Mouse (Mus musculus): ENCODE measurements around the gene Gm17359. TPM values are rescaled to one million over a fixed set of nuclear protein-coding genes. Genes with fewer than 3 reads are reported as not detected.

Gene Gm17359
- polyA plus RNA-seq, 2 experiments from 2014 or later: not detected

- no peak for ATAC-seq
These were observed 148.0 kb downstream of the Gm17359 start for GRCm38 (mm10) chr3:79484286-79485063.

- no peak for ATAC-seq
These were observed 151.6 kb downstream of the Gm17359 start for GRCm38 (mm10) chr3:79488025-79488424.

DNA sequence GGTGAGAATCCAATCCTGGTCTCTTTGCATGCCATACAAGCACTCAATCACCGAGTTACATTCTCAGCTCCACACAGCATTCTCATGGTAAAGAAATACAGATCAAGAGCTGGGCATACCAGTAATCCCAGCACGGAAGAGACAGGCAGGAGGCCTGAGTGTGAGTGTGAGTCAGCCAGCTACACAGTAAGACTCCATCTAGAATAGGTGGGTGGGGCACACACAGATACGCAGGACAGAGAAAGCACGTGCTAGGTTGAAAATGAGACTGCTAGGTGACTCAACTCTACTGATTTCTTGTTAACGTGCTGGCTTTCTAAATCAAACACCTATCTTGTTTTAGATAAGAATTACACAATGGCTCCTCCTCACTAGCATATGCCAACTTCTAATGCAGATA, 153.6 kb downstream of the Gm17359 start:
- no peak for ATAC-seq

- peak; percentile 54 for ATAC-seq
These were observed 155.2 kb downstream of the Gm17359 start for GRCm38 (mm10) chr3:79491614-79492013.

- ATAC-seq: no peak
These were observed 156.6 kb downstream of the Gm17359 start for GRCm38 (mm10) chr3:79493064-79493463.

DNA sequence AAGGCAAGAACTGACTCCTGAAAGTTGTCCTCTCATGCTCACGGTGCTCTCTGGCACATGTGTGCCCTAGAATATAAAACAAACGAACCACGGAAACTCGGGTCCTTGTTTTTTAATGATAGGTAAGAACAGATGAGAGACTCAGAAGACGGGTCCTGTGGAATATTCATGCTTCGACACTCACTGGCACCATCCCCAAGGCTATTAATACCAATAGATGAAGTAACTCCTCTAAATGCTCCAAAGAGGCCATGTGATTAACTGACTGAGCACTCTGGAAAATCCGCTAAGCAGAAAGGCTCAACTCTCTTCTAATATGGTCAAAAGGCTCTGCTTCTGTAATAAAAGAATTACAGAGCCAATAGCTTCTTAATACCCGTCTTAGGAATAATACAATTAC, 157.6 kb downstream of the Gm17359 start:
- ATAC-seq: no peak

GRCm38 (mm10) chr3:79495151-79495550, 158.7 kb downstream of the Gm17359 start:
- no peak for ATAC-seq

GRCm38 (mm10) chr3:79496668-79497067, 160.2 kb downstream of the Gm17359 start:
- no peak for ATAC-seq

DNA sequence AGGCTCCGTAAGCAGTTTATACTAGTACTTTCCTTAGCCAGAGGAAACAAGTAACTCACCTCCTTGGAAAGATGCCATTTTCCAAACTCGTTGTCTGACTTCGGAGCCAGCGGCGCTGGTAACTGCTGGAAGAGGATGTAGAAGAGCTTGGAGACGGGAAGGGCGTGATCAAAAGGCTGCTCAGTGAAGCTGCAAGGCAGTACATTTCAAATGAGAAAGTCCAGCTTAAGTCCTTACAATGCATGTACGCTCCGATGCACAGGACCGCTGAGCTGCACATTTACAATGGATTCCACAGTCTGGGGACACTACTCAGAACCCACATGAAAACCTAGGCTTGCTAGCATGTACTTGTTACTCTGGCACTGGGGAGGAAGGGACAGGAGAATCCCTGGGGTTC, 163.8 kb downstream of the Gm17359 start:
- no peak for ATAC-seq

- ATAC-seq: no peak
These were observed 164.8 kb downstream of the Gm17359 start for GRCm38 (mm10) chr3:79501166-79501728.

Other genes with a start within 250 kb of the Gm17359 start
- gene Rapgef2, start 50.1 kb upstream of the Gm17359 start, polyA plus RNA-seq (2017; shearing (Covaris generic)): 1 to 10 TPM; 3.1 to 5.6 TPM
- under 1 TPM; 0.51 to 0.58 TPM for gene Fnip2, start 231.1 kb downstream of the Gm17359 start, polyA plus RNA-seq (2017; shearing (Covaris generic))